Mouse (Mus musculus) inflammation-experienced regulatory T-cells, adult 6 months (primary cell): ENCODE measurements around the gene Bcdin3d. TPM values are rescaled to one million over a fixed set of nuclear protein-coding genes. Genes with fewer than 3 reads are reported as not detected.

Source experiments
- ATAC-seq: one replicate; pipeline ENCODE4 v1.8.0; 2017
- polyA plus RNA-seq, 3 experiments: library from polyadenylated mRNA; unstranded; fragments of 100-300 nt; shearing (Covaris generic); gene quantifications; one replicate each; pipeline ENCODE4 v1.2.1; 2017

The Bcdin3d gene
- polyA plus RNA-seq, 3 experiments from 2014 or later: 16.9 to 30.8 (median 30.6) TPM

GRCm38 (mm10) chr15:99440112-99440815 lies 34.3 kb downstream of the Bcdin3d start:
- ATAC-seq: no peak

GRCm38 (mm10) chr15:99438966-99439698 lies 35.4 kb downstream of the Bcdin3d start:
- ATAC-seq: no peak

GRCm38 (mm10) chr15:99433913-99434312 lies 40.6 kb downstream of the Bcdin3d start:
- no peak for ATAC-seq

- no peak for ATAC-seq
Measured at GRCm38 (mm10) chr15:99433081-99433718, 41.3 kb downstream of the Bcdin3d start.

GRCm38 (mm10) chr15:99431967-99432366 lies 42.6 kb downstream of the Bcdin3d start:
- ATAC-seq: no peak

GRCm38 (mm10) chr15:99431504-99431903 lies 43.0 kb downstream of the Bcdin3d start:
- no peak for ATAC-seq

- ATAC-seq: no peak
Measured at GRCm38 (mm10) chr15:99431063-99431462, 43.5 kb downstream of the Bcdin3d start.

GRCm38 (mm10) chr15:99430394-99430793 lies 44.1 kb downstream of the Bcdin3d start:
- no peak for ATAC-seq

GRCm38 (mm10) chr15:99423884-99424283 lies 50.6 kb downstream of the Bcdin3d start:
- no peak for ATAC-seq

GRCm38 (mm10) chr15:99423131-99423530 lies 51.4 kb downstream of the Bcdin3d start:
- no peak for ATAC-seq

GRCm38 (mm10) chr15:99422551-99422950 lies 52.0 kb downstream of the Bcdin3d start:
- ATAC-seq: no peak

- ATAC-seq: no peak
Measured at GRCm38 (mm10) chr15:99421676-99422075, 52.9 kb downstream of the Bcdin3d start.

- no peak for ATAC-seq
Measured at GRCm38 (mm10) chr15:99421152-99421551, 53.4 kb downstream of the Bcdin3d start.

GRCm38 (mm10) chr15:99420521-99421014 lies 54.0 kb downstream of the Bcdin3d start:
- ATAC-seq: no peak

GRCm38 (mm10) chr15:99420101-99420500 lies 54.4 kb downstream of the Bcdin3d start:
- ATAC-seq: no peak

Other genes starting within 250 kb of the Bcdin3d start
- not detected for gene Kcnh3, start 249.9 kb downstream of the Bcdin3d start, polyA plus RNA-seq
- 10 to 100 TPM; 48.4 to 56.9 (median 49.1) TPM for gene Mcrs1, start 222.8 kb downstream of the Bcdin3d start, polyA plus RNA-seq
- gene Prpf40b, start 179.6 kb downstream of the Bcdin3d start, polyA plus RNA-seq: 10 to 100 TPM in 2 of 3 experiments, 1 to 10 TPM in 1; 1.6 to 14.9 (median 10.3) TPM
- gene Fam186b, start 178.8 kb downstream of the Bcdin3d start, polyA plus RNA-seq: under 1 TPM in 2 of 3 experiments, not detected in 1; 0.29 to 0.48 TPM
- 10 to 100 TPM in 1 of 3 experiments, 1 to 10 TPM in 2; 5.5 to 13.4 (median 9.2) TPM for gene Fmnl3, start 104.2 kb downstream of the Bcdin3d start, polyA plus RNA-seq
- 1,000 to 10,000 TPM; 1,026 to 1,183 (median 1,027) TPM for gene Tmbim6, start 81.8 kb downstream of the Bcdin3d start, polyA plus RNA-seq
- 1 to 10 TPM in 1 of 3 experiments, under 1 TPM in 2; 0.10 to 1.9 (median 0.78) TPM for gene Nckap5l, start 17.0 kb downstream of the Bcdin3d start, polyA plus RNA-seq
- under 1 TPM in 2 of 3 experiments, not detected in 1; 0.03 to 0.15 TPM for gene Faim2, start 53.4 kb upstream of the Bcdin3d start, polyA plus RNA-seq
- gene Aqp2, start 104.3 kb upstream of the Bcdin3d start, polyA plus RNA-seq: not detected
- not detected for gene Aqp5, start 116.1 kb upstream of the Bcdin3d start, polyA plus RNA-seq
- not detected for gene Aqp6, start 126.7 kb upstream of the Bcdin3d start, polyA plus RNA-seq
- gene Racgap1, start 176.9 kb upstream of the Bcdin3d start, polyA plus RNA-seq: 100 to 1,000 TPM in 1 of 3 experiments, 10 to 100 TPM in 2; 18.4 to 106 (median 18.6) TPM
- gene Asic1, start 195.6 kb upstream of the Bcdin3d start, polyA plus RNA-seq: under 1 TPM in 2 of 3 experiments, not detected in 1; 0.20 to 0.40 TPM
- 10 to 100 TPM in 2 of 3 experiments, 1 to 10 TPM in 1; 8.4 to 15.5 (median 10.5) TPM for gene Smarcd1, start 227.4 kb upstream of the Bcdin3d start, polyA plus RNA-seq
- gene Gm17349, start 230.8 kb upstream of the Bcdin3d start, polyA plus RNA-seq: not detected
- under 1 TPM in 2 of 3 experiments, not detected in 1; 0.24 to 0.39 TPM for gene Gpd1, start 242.8 kb upstream of the Bcdin3d start, polyA plus RNA-seq